ENCODE assay signal across 8 mouse cellular contexts in the genomic region with DNA sequence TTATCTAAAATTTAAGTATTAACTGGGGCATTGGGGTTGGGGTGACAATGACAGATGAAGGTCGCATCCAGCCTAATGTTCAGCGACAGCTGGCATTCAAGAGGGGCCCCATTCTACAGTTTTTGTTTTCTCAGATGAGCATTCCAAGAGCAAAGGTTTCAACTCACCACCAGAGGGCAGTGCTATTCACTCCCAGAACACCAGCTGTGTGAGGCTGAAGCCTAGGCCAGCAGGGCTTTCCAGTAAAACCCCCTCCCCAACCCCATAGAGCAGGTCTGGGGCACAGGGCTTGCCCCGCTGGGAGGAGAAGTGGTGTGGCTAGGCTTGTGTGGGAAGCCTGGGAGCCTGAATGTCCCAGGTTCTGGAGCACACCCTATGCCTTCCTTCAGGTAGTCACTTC. TPM values are rescaled to one million over a fixed set of nuclear protein-coding genes. Genes with fewer than 3 reads are reported as not detected.
A peak's percentile ranks its signal among the peaks of the same experiment; 100 is the strongest.
DNase-seq lines count a peak whose midpoint lies in the region; ATAC-seq lines count a peak whose summit lies in the region.

No protein-coding gene starts in this region.

- no peaks in the 10 kb centered on the region for H3K36me3 ChIP-seq in embryonic facial prominence, embryonic 14.5 days (ENCODE audit: control insufficient read depth, insufficient read depth, low read length)
- H3K36me3 ChIP-seq in limb, embryonic 13.5 days = peaks cover 9% of the 10 kb centered on the region; the same call in 1 of the 2 replicates

- H3K27me3 ChIP-seq in embryonic facial prominence, embryonic 14.5 days (replicated peaks; ENCODE audit: control insufficient read depth, insufficient read depth, low read length) = no peaks in the 10 kb centered on the region
- H3K27me3 ChIP-seq in limb, embryonic 13.5 days = no peaks in the 10 kb centered on the region

- no peaks in the 10 kb centered on the region for H3K9me3 ChIP-seq in embryonic facial prominence, embryonic 14.5 days (ENCODE audit: control insufficient read depth, low read length)
- H3K9me3 ChIP-seq in limb, embryonic 13.5 days = no peaks in the 10 kb centered on the region

- ATAC-seq in embryonic facial prominence, embryonic 14.5 days (ENCODE audit: low read depth) = peak; percentile 64
- peak; percentile 35; the same call in 1 of the 2 replicates for ATAC-seq in limb, embryonic 13.5 days (ENCODE audit: low FRiP score, low read depth)

- peak; percentile 28 for DNase-seq in ovary, postnatal 36 days (ENCODE audit: low spot score)
- no peak for DNase-seq in ovary, adult 18-20 months (ENCODE audit: low spot score)
- DNase-seq in adrenal gland, postnatal 14 days = peak; percentile 68
- peak; percentile 87 for DNase-seq in embryonic facial prominence, embryonic 14.5 days (ENCODE audit: low spot score)
- peak; percentile 35 for DNase-seq in hindlimb bud, embryonic 11.5 days (ENCODE audit: extremely low spot score, low read depth, low spot score)
- DNase-seq in retina, adult 2 months (ENCODE audit: low read depth, low spot score) = peak; percentile 43
- DNase-seq in urinary bladder, postnatal 10 days (ENCODE audit: low spot score) = no peak

- no peak overlapping the region; the same call in 1 of the 2 replicates for H3K9ac ChIP-seq in embryonic facial prominence, embryonic 14.5 days (ENCODE audit: low read depth, low read length)
- no peak overlapping the region for H3K9ac ChIP-seq in limb, embryonic 13.5 days

- H3K4me1 ChIP-seq in embryonic facial prominence, embryonic 14.5 days (ENCODE audit: control insufficient read depth, insufficient read depth, low read length) = peaks cover 6% of the 10 kb centered on the region; the same call in 1 of the 2 replicates
- peaks cover 20% of the 10 kb centered on the region for H3K4me1 ChIP-seq in limb, embryonic 13.5 days

- H3K4me2 ChIP-seq in embryonic facial prominence, embryonic 14.5 days (ENCODE audit: low read depth, low read length) = no peak overlapping the region
- no peak overlapping the region for H3K4me2 ChIP-seq in limb, embryonic 13.5 days (replicated peaks)

- WGBS in embryonic facial prominence, embryonic 14.5 days = 8% methylated on average over 3 of the region's 3 CpGs
- 3% methylated on average over 3 of the region's 3 CpGs for WGBS in limb, embryonic 13.5 days

- H3K4me3 ChIP-seq in embryonic facial prominence, embryonic 14.5 days (ENCODE audit: low read depth, low read length) = no peak overlapping the region
- no peak overlapping the region for H3K4me3 ChIP-seq in limb, embryonic 13.5 days

- H3K27ac ChIP-seq in embryonic facial prominence, embryonic 14.5 days (replicated peaks; ENCODE audit: low read depth, low read length) = no peak overlapping the region
- H3K27ac ChIP-seq in limb, embryonic 13.5 days = no peak overlapping the region

RNA-seq across cellular contexts. Expression of gene Ptges, which starts 38.7 kb away (rescaled TPM):
- total RNA-seq in adrenal gland, postnatal 14 days (2021) = 11.7 and 12.7 TPM in 2 replicates
- polyA plus RNA-seq in embryonic facial prominence, embryonic 14.5 days (2014; fragmentation: Nextera tagmentation; extraction: Ambion mirVana) = 14.9 and 17.3 TPM in 2 replicates
- 14.1 and 16.4 TPM in 2 replicates for polyA plus RNA-seq in limb, embryonic 13.5 days (2015; fragmentation: Nextera tagmentation; extraction: Ambion mirVana)

RNA-seq across cellular contexts. Expression of gene Prrx2, which starts 56.2 kb away (rescaled TPM):
- total RNA-seq in adrenal gland, postnatal 14 days (2021) = 1.6 and 2.4 TPM in 2 replicates
- 63.8 and 68.0 TPM in 2 replicates for polyA plus RNA-seq in embryonic facial prominence, embryonic 14.5 days (2014; fragmentation: Nextera tagmentation; extraction: Ambion mirVana)
- polyA plus RNA-seq in limb, embryonic 13.5 days (2015; fragmentation: Nextera tagmentation; extraction: Ambion mirVana) = 93.6 and 102 TPM in 2 replicates

Comparison
In these comparisons a context has a peak if more than half of its experiments do, and no peak if none do; other contexts are left out.
1. DNase-seq: peak in ovary, postnatal 36 days (single experiment), adrenal gland, postnatal 14 days (single experiment), embryonic facial prominence, embryonic 14.5 days (single experiment), hindlimb bud, embryonic 11.5 days (single experiment) and retina, adult 2 months (single experiment); none in ovary, adult 18-20 months (single experiment) and urinary bladder, postnatal 10 days (single experiment).